Mouse (Mus musculus) forebrain, embryonic 12.5 days (tissue): Measurements from ENCODE around the gene Mt3. TPM values are rescaled to one million over a fixed set of nuclear protein-coding genes. Genes with fewer than 3 reads are reported as not detected.

Experiments
- ATAC-seq: fragments of 200-750 bp; cut with Nextera tagmentation; 2 replicates; pipeline ENCODE4 v1.8.0; 2017; ENCODE audit warnings: moderate TSS enrichment; ENCODE audit not compliant: low FRiP score
- H3K27ac ChIP-seq: fragments of 300-500 bp; sonication (generic); 2 replicates; pipeline ENCODE4 v1.5.1; 2016; ENCODE audit warnings: mild to moderate bottlenecking
- H3K27me3 ChIP-seq: fragments of 300-500 bp; sonication (generic); 2 replicates; pipeline ENCODE4 v1.6.1; 2016; ENCODE audit warnings: mild to moderate bottlenecking
- H3K36me3 ChIP-seq: fragments of 300-500 bp; sonication (generic); replicated peaks from 2 replicates; pipeline ENCODE4 v1.6.1; 2016; ENCODE audit warnings: mild to moderate bottlenecking
- H3K4me1 ChIP-seq: fragments of 300-500 bp; sonication (generic); 2 replicates; pipeline ENCODE4 v1.6.1; 2016
- H3K4me2 ChIP-seq: fragments of 300-500 bp; sonication (generic); 2 replicates; pipeline ENCODE4 v1.6.1; 2016; ENCODE audit warnings: mild to moderate bottlenecking, moderate library complexity
- H3K4me3 ChIP-seq: fragments of 300-500 bp; sonication (generic); replicated peaks from 2 replicates; pipeline ENCODE4 v1.5.1; 2016; ENCODE audit warnings: mild to moderate bottlenecking
- H3K9ac ChIP-seq: fragments of 300-500 bp; sonication (generic); 2 replicates; pipeline ENCODE4 v1.6.1; 2016; ENCODE audit warnings: mild to moderate bottlenecking
- H3K9me3 ChIP-seq: fragments of 300-500 bp; sonication (generic); 2 replicates; pipeline ENCODE4 v1.6.1; 2016
- WGBS: fragments of 180-500 bp; shearing (Covaris S2); methylation state at CpG from one replicate; pipeline ENCODE4 v1.1.7; 2016; 5-methylcytosine and 5-hydroxymethylcytosine counted together
- polyA plus RNA-seq: library from polyadenylated mRNA; unstranded; fragments of >200 nt; fragmentation: Nextera tagmentation; extraction: Ambion mirVana; gene quantifications from 2 replicates; pipeline ENCODE4 v1.2.1, GENCODE M21; 2016

The Mt3 gene
- 82.2 and 103 TPM in 2 replicates for polyA plus RNA-seq

DNA sequence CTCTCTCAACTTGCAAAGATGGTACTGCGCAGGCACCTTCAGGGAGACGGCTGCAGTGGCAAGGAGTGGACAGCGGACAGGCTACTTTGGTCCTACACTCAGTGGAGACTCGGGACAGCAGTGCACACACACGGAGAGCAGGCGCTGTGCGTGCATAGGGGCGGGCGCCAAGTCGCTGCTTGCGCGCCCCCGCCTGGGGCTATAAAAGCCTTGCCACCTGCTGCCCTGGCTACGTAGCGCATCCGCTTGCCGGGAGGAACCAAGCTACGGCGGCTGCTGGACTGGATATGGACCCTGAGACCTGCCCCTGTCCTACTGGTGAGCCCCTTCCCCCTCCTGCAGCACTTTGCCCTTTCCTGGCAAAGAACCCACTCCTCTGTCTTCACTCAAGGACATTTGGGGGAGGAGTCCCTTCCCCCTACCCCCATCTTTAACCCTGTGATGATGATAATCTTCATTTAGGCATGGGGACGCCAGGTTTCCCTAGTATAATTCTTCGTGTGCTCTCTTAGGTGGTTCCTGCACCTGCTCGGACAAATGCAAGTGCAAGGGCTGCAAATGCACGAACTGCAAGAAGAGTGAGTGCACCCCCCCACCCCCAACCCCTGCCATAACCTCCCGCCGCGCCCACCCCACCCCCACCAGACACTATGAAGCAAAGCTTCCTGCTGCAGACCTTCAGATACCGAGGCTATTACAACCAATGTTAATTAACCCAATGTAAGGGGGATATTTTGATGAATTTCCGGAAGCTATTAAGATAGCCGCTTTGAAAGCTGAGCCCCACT lies at the start of gene Mt3:
Mt3 (plus strand) TSS at position 95 of the 788 bp plus-strand sequence.
- H3K9me3 ChIP-seq = no peaks in the 10 kb centered on the region
- peak; percentile 85 for ATAC-seq
- peaks cover 16% of the 10 kb centered on the region; the same call in 1 of the 2 replicates for H3K27me3 ChIP-seq
- H3K9ac ChIP-seq = peak within 1 kb of the TSS; percentile 66
- H3K4me2 ChIP-seq = peak within 1 kb of the TSS; percentile 75
- H3K4me1 ChIP-seq = peaks cover 39% of the 10 kb centered on the region
- no peaks in the 10 kb centered on the region for H3K36me3 ChIP-seq
- H3K27ac ChIP-seq = peak within 1 kb of the TSS; percentile 76
- H3K4me3 ChIP-seq = peak within 1 kb of the TSS; percentile 44
- WGBS = 2% methylated on average over 29 of the region's 29 CpGs

DNA sequence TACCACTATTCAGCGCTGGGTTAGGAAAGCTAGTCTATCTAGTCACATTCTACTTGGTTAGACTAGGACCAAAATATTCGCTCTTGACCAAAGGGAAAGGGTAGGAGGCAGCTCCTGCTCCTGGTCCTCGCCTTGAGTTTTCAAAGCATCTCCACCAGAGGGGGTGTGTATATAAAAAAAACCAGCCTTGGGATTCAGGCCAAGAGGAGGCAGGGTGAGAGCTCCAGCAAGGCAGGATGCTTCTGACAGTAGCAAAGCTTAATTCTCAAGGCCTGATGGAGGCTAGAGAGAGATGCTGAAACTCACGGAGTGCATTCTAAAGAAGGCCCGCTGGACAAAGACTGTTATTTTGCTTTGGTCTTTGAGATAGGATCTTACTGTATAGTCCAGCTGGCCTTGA lies 48.3 kb upstream of the Mt3 start:
- Histone ChIP-seq H3K4me2 (no peak overlapping the region), H3K9me3 (no peaks in the 10 kb centered on the region), H3K4me1 (peaks cover under 1% of the 10 kb centered on the region), H3K4me3 (no peak overlapping the region), H3K36me3 (no peaks in the 10 kb centered on the region), H3K27ac (no peak overlapping the region), H3K9ac (no peak overlapping the region), H3K27me3 (0 out of 2 replicates have a peak, but pooled peaks cover 8% of the 10 kb centered on the region)
- 53% methylated on average over 5 of the region's 5 CpGs for WGBS
- no peak for ATAC-seq

DNA sequence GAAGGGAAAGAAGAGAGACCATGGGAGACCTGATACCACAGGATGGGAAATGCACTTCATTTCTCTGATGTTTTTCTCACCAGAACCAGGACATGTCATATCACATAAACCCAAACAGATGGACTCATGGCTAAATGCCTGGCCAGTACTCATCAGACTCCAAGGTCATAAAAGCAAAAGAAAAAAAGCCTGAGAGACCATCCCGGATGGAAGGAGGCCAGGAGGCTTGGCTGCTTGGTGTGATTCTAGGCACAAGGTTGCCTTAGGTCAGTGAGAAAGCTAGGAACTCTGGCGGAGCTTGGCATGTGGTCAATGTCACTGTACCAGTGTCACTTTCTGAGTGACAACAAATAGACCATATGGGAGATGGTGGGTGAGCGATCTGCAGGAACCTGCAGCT lies 44.5 kb upstream of the Mt3 start:
- H3K27me3 ChIP-seq = no peaks in the 10 kb centered on the region
- no peaks in the 10 kb centered on the region for H3K4me1 ChIP-seq
- no peak overlapping the region for H3K27ac ChIP-seq
- no peak overlapping the region for H3K4me3 ChIP-seq
- H3K36me3 ChIP-seq = no peaks in the 10 kb centered on the region
- H3K9ac ChIP-seq = no peak overlapping the region
- 86% methylated on average over 3 of the region's 3 CpGs for WGBS
- no peak overlapping the region for H3K4me2 ChIP-seq
- H3K9me3 ChIP-seq = no peaks in the 10 kb centered on the region
- ATAC-seq = no peak

DNA sequence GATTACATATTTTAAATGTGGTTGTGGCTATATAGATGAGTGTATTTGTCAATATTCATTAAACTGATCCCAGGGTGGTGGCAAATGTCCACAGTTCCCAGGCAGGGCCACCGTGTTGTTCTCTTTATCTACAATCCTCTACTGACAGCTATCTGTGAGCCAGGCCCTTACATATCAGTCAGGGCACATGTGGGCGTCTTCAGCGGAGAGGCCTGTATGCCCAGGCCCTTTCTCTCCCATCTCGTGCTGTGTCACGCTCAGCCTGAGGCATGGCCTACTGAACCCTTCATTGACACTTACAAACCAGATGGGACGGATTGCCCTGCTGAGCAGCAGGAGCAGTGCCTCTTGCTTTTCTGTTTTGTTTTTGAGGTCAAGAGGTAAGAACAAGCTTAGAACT lies 43.0 kb upstream of the Mt3 start:
- ATAC-seq = no peak
- no peak overlapping the region for H3K27ac ChIP-seq
- no peaks in the 10 kb centered on the region for H3K9me3 ChIP-seq
- H3K4me1 ChIP-seq = no peaks in the 10 kb centered on the region
- H3K9ac ChIP-seq = no peak overlapping the region
- H3K4me2 ChIP-seq = no peak overlapping the region
- H3K27me3 ChIP-seq = no peaks in the 10 kb centered on the region
- no peaks in the 10 kb centered on the region for H3K36me3 ChIP-seq
- no peak overlapping the region for H3K4me3 ChIP-seq
- 80% methylated on average over 6 of the region's 6 CpGs for WGBS

DNA sequence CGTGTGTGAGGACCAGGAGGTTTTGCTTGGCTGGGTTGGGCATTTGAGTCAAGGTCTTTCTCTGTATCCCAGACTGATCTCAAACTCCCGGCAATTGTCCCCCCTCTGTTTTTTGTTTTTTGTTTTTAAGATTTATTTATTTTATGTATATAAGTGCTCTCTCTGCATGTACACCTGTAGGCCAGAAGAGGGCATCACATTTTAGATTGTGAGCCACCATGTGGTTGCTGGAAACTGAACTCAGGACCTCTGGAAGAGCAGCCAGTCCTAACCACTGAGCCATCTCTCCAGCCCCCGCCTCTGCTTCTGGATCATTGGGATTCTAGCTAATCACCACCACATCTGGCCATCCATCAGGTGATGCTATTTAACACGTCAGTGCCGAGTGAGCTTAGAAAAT lies 42.6 kb upstream of the Mt3 start:
- no peak overlapping the region for H3K9ac ChIP-seq
- H3K4me3 ChIP-seq = no peak overlapping the region
- H3K27me3 ChIP-seq = no peaks in the 10 kb centered on the region
- no peaks in the 10 kb centered on the region for H3K4me1 ChIP-seq
- no peaks in the 10 kb centered on the region for H3K36me3 ChIP-seq
- no peak for ATAC-seq
- no peaks in the 10 kb centered on the region for H3K9me3 ChIP-seq
- 85% methylated on average over 5 of the region's 5 CpGs for WGBS
- no peak overlapping the region for H3K27ac ChIP-seq
- H3K4me2 ChIP-seq = no peak overlapping the region

DNA sequence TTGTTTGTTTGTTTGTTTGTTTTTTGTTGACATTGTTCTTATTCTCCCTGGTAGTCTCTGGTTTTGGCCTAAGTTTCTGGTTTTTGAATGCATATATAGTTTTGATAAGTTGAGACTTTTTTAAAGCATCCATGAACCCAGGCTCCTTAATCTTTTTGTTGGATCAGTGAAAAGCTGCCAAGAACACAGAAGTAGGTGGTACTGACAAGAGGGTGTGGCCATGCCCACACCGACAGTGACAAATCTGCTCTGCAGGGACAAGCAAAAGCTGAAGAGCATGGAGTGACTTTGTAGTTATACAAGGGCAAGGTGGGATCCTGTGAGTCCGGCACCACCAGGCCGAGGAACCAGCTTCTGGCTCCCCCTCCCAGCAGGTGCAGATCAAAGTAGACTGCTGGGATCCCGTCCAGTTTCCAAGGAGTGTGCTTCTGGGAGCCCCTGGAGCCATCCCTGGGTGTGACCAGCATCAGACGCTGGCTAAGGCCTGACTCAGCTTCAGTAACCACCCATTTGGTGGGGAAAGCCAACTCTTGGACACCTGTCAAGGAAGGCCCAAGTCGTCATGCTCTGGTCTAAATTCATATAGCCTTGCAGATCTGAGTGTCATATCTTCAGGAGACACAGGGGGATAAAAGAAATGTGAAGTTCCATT lies 41.8 kb upstream of the Mt3 start:
- H3K4me2 ChIP-seq = no peak overlapping the region
- no peak overlapping the region for H3K4me3 ChIP-seq
- H3K27me3 ChIP-seq = no peaks in the 10 kb centered on the region
- WGBS = 75% methylated on average over 6 of the region's 6 CpGs
- H3K9ac ChIP-seq = no peak overlapping the region
- no peaks in the 10 kb centered on the region for H3K4me1 ChIP-seq
- no peaks in the 10 kb centered on the region for H3K36me3 ChIP-seq
- H3K9me3 ChIP-seq = no peaks in the 10 kb centered on the region
- ATAC-seq = no peak
- no peak overlapping the region for H3K27ac ChIP-seq

DNA sequence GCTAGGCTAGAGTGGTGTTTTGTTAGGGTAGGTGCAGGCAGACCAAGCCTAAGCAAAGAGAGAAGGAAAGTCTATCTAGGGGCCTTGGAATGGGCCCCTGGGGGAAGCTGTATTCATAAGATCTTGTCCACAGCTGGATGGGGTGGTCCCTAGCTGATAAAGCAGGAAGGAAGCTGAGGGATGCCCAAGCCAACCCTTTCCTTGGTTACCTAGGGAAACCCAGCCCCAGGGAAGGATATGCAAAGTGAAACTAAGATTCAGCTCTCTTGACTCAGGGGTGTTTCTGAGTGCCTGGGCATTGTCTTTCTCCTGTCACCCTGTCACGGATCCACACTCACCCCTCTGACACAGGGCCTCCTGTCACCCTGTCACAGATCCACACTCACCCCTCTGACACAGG lies 39.0 kb upstream of the Mt3 start:
- Histone ChIP-seq H3K36me3 (no peaks in the 10 kb centered on the region), H3K4me3 (no peak overlapping the region), H3K27me3 (no peaks in the 10 kb centered on the region), H3K4me1 (peaks cover 11% of the 10 kb centered on the region), H3K9ac (no peak overlapping the region), H3K27ac (no peak overlapping the region), H3K9me3 (no peaks in the 10 kb centered on the region), H3K4me2 (no peak overlapping the region)
- 78% methylated on average over 1 of the region's 1 CpGs for WGBS
- ATAC-seq = no peak

DNA sequence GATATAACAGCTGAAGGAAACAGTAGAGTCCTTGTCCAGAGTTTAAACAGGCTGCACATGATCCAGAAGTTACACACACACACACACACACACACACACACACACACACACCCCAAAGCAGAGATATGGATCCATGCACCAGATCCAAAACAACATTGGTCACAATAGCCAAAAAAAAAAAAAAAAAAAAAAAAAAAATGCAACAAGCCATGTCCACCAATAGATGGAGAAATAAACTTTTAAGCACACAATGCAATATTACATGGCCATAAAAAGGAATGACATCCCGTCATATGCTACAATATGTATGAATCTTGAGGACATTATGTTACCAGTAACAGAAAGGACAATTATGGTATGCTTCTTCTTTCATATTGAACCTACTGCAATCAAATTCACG lies 38.4 kb upstream of the Mt3 start:
- H3K36me3 ChIP-seq = no peaks in the 10 kb centered on the region
- no peaks in the 10 kb centered on the region for H3K9me3 ChIP-seq
- no peak overlapping the region for H3K4me3 ChIP-seq
- H3K4me2 ChIP-seq = no peak overlapping the region
- no peak for ATAC-seq
- no peak overlapping the region for H3K27ac ChIP-seq
- H3K4me1 ChIP-seq = peaks cover 16% of the 10 kb centered on the region
- 90% methylated on average over 2 of the region's 2 CpGs for WGBS
- H3K27me3 ChIP-seq = no peaks in the 10 kb centered on the region
- H3K9ac ChIP-seq = no peak overlapping the region

DNA sequence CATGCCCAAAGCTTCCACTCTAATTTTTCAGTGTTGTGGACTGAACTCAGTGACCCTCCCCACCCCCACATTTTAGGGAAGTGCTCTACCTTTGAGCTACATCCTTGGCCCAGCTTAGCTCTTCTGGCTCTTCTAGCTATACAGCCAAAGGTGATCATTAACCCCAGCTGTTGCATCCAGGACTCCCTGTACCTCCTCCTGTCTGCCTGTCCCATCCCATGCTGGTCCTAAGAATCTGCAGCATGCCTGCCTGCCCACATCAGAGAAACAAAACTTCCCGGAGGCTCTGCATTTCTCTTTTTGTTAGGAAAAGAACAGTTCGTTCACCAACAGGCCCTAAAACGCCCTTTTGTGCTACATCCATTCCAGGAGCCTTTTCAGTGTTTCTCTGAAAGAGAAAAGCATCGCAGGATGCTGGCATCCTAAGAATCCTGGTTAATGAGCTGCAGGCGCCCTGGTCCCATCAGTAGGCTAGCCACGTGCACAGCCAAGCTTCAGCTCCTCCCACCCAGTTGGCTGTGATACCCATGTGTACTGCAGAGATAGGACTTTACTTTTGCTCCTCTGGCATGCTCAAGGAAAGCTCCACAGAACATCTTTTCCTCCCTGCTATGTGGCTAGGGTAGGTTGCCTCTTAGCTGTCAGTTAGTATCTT lies 33.5 kb upstream of the Mt3 start:
- Histone ChIP-seq H3K36me3 (no peaks in the 10 kb centered on the region), H3K4me2 (peak overlapping the region; percentile 36), H3K27me3 (no peaks in the 10 kb centered on the region), H3K4me1 (peaks cover 43% of the 10 kb centered on the region), H3K27ac (peak overlapping the region; percentile 97), H3K9me3 (no peaks in the 10 kb centered on the region), H3K4me3 (0 out of 2 replicates have a peak overlapping the region, but pooled peaks have one; percentile 1), H3K9ac (0 out of 2 replicates have a peak overlapping the region, but pooled peaks have one; percentile 12)
- ATAC-seq = peak; percentile 94
- 1% methylated on average over 6 of the region's 6 CpGs for WGBS

DNA sequence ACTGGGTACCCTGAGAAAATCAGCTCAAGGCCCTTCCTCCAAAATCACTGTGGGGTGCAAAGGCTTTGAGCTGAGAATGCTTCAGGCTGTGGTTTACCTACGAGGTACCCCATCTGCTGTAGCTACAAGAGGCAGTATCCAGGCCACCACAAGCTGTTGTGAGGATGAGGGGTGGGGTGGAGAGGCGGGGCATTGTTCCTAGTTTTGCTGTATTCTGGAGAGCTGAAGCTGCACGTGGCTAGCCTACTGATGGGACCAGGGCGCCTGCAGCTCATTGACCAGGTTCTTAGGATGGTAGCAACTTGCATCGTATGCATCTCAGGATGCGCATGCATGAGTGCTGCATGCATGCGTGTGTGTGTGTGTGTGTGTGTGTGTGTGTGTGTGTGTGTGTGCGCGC lies 30.8 kb upstream of the Mt3 start:
- no peaks in the 10 kb centered on the region for H3K9me3 ChIP-seq
- no peak for ATAC-seq
- no peak overlapping the region for H3K9ac ChIP-seq
- H3K27ac ChIP-seq = peak overlapping the region; percentile 75
- 71% methylated on average over 9 of the region's 9 CpGs for WGBS
- H3K36me3 ChIP-seq = no peaks in the 10 kb centered on the region
- no peak overlapping the region for H3K4me2 ChIP-seq
- peaks cover 43% of the 10 kb centered on the region for H3K4me1 ChIP-seq
- no peak overlapping the region for H3K4me3 ChIP-seq
- no peaks in the 10 kb centered on the region for H3K27me3 ChIP-seq

DNA sequence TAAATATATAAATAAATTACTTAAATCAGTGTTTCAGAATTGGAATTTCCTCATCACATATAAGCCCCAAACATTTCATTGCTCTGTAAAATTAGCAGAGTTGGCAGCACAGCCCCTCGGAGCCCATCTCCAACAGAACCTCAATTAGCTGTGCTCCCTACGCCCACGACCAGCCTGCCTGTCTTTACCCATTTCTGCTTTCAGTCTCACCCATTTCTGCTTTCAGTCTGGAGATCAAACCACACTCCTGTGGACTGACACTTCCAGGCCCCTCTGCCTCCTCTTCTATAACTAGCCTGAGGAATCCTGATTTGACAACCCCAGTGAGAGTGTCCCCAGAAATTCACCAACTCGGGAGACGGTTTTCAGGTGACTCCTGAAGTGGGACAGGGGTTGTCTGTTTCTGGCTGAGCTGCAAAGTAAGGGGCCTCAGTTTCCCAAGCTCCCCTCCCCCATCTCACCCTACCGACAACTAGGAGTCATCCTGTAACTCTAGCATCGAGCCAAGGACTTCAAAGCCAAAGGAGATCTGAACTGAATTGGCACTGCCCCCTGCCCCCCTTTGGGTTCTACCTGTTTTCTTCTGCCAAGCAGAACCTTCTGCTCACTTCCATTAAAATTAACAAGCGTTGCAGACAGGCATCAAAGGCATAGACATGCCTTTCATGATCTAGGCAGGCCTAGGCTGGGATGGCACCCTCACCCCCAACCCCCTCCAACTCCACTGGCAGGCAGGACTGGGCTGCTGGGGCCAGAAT lies 29.5 kb upstream of the Mt3 start:
- no peaks in the 10 kb centered on the region for H3K36me3 ChIP-seq
- H3K9ac ChIP-seq = no peak overlapping the region
- ATAC-seq = no peak
- H3K4me2 ChIP-seq = no peak overlapping the region
- H3K4me1 ChIP-seq = peaks cover 45% of the 10 kb centered on the region
- WGBS = 56% methylated on average over 8 of the region's 8 CpGs
- H3K9me3 ChIP-seq = no peaks in the 10 kb centered on the region
- H3K4me3 ChIP-seq = no peak overlapping the region
- H3K27me3 ChIP-seq = no peaks in the 10 kb centered on the region
- peak overlapping the region; percentile 50; the same call in 1 of the 2 replicates for H3K27ac ChIP-seq

DNA sequence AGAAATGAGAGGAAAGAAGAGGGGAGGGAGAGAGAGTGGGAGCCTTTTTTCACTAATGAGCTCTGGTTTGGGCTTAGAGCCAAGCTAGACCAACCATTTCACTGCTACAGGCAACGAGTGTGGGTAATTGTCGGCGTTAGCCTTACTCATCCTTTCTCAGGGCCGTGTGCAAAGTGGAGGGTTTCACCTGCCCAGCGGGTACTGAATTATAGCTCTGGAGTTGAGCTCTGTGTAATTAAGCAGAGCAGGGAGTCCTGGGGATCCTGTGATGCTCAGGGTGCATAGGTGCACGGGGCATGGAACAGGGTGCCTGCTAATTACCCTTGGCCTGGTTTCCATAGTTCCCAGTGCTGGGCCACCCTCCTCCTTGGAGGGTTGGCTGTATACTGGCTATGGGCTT lies 24.7 kb upstream of the Mt3 start:
- Histone ChIP-seq H3K9me3 (no peaks in the 10 kb centered on the region), H3K4me2 (no peak overlapping the region), H3K27me3 (no peaks in the 10 kb centered on the region), H3K27ac (peak overlapping the region; percentile 42), H3K4me3 (no peak overlapping the region), H3K36me3 (no peaks in the 10 kb centered on the region), H3K4me1 (peaks cover 13% of the 10 kb centered on the region; the same call in 1 of the 2 replicates), H3K9ac (no peak overlapping the region)
- peak; percentile 63; the same call in 1 of the 2 replicates for ATAC-seq
- 59% methylated on average over 6 of the region's 6 CpGs for WGBS
